Mouse (Mus musculus) layer of hippocampus, postnatal 14 days (tissue): Measurements from ENCODE around the gene Tmem129. TPM values are rescaled to one million over a fixed set of nuclear protein-coding genes. Genes with fewer than 3 reads are reported as not detected.

Experiments
- DNase-seq, 2 experiments: peaks; one replicate each; pipeline ENCODE4 v3.0.0; 2021 to 2022; ENCODE audit warnings: low spot score in 2 of 2, mixed read lengths in 1 of 2
- total RNA-seq, 2 experiments: library from RNA; stranded (reverse); gene quantifications; 2 replicates each; pipeline ENCODE4 v1.2.3; 2021

Gene Tmem129
- total RNA-seq, 2 experiments from 2014 or later: 21.7 to 25.5 TPM

DNA sequence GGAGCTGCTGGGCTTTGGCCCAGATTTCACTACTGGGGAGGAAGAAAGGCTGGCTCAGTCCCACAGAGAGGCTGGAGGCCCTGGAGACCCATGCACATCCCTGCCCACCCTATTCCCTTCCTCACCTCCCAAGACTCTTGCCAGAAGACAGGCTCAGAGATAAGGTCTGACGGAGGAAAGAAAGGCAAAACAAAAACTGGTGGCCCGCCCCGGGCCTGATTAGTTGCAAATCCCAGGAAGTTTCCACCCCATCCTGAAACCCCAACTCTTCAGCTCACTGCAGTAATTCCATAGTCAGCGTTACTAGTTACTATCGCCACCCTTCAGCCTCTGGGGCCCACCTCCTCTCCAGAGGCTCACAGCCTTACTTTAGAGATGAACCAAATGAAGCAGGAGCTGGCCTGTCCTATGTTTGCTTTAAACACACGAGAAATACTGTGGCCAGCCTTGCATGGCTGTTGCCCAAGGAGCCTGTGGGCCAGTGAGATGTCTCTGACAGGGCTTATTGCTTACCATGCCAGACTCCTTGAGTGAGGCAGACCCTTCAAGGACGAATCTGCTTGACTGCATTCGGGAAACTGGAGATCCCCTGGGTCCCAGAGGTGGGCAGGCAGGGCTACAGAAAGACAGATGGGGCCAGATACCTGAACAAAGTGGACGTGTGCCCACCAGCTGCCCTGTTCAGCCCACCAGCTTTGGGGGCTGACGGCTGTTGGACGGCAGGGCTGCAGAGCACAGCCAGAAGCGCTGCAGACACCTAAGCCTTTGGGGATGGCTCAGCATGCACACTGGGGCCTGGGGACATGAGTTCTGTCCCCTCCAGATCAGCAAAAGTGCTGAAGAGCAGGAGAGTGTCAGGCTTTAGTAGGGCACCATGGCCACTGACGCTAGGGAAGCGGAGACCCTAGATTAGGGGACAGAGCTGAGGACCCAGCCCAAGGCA is 30.3 kb upstream of the Tmem129 start:
- no peak for DNase-seq

GRCm38 (mm10) chr5:33687142-33687541 is 28.9 kb upstream of the Tmem129 start:
- DNase-seq: no peak

GRCm38 (mm10) chr5:33684932-33685331 is 26.7 kb upstream of the Tmem129 start:
- no peak for DNase-seq

- DNase-seq: peak in 1 of 2 experiments; percentile 71
These were observed 25.9 kb upstream of the Tmem129 start for GRCm38 (mm10) chr5:33683897-33684652.

DNA sequence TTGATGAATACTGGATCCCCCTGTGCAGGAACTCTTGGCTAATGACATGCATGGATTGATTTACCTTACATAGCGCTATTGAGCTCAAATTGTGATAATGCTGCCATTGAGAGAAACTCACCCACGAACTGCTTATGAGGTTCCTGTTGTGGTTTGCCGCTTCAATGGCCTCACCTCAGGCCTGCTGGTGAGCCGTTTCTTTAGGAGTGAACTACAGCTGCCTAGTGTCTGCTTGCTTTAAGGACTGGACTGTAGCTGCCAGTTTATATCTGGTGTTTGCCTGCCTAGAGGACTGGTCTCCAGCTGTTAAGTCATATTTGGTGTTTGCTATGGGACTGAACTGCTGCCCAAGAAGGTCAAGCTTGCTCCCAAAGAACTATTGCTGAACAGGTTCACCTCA is 24.7 kb upstream of the Tmem129 start:
- no peak for DNase-seq

DNA sequence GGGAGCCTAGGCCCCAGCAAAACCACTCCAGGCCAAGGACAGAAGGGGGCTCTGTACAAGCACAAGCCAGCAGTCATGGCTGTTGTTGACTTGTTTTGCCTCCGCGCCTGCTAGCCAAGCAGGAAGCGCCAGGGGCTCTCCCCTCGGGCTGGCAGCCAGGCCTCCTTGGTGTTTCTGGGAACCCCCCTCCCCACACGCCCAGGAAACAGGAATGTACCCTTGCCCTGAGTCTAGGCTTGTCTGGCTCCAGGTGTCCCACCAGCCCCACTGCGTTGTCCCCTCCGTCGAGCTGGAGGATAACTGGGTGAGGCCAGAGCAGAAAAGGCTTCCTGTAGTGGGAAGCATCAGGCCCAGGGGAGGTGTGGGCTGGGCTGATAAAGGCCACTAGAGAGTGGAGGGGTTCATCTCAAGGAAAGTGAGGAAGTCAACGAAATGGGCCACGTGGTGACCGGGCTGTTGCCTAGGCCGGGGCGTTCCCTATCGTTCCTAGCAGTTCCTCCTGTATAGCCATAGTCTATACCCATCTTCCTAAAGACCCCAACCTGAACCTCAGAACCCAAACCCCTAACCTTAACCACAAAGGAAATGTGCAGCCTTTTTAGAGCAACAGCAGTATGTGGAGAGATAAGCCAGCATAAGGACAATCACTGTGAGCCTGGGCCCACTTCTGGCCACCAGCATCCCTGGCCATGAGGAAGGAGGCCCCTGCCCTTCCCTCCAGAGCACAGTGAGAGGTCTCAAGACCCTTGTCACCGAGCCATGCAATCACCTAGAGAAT is 23.6 kb upstream of the Tmem129 start:
- DNase-seq: no peak

DNA sequence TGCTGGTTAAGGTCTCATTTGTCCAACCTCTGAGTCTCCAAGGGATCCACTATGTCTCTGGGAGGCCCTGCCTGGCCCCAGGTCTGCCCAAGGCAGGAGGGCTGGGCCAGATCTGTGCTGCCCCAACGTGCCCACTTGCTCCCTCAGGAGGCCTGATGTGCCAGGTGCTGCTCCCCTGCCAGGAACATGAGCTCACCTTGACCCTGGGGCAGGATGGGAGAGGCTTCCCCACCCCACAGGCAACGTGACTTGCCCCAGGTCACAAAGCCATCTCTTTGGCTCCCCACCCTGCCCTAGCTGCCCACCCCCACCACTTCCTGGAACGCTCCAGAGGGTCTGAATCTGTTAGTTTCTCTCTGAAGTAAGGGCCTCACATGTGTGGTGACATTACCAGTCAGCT is 22.8 kb upstream of the Tmem129 start:
- DNase-seq: no peak

GRCm38 (mm10) chr5:33678244-33678643 is 20.0 kb upstream of the Tmem129 start:
- no peak for DNase-seq

DNA sequence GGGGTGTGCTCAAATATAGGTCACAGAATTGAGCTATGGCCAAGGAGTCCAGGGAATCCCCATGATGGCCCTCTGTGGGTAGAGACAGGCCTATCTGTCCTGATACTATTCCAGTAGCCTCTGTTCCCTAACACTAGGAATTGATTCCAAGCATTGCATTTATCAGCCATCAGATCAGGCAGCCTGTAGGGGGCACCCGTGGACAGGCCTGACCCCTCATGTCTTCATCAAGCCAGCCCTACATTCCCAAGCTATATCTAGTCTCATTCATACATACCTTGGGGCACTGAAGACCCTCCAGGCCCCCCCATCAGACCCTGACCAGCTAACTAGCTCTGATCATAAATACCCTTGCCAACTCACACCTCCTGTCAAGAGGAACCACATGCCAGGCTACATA is 17.7 kb upstream of the Tmem129 start:
- peak in 1 of 2 experiments; percentile 63 for DNase-seq

DNA sequence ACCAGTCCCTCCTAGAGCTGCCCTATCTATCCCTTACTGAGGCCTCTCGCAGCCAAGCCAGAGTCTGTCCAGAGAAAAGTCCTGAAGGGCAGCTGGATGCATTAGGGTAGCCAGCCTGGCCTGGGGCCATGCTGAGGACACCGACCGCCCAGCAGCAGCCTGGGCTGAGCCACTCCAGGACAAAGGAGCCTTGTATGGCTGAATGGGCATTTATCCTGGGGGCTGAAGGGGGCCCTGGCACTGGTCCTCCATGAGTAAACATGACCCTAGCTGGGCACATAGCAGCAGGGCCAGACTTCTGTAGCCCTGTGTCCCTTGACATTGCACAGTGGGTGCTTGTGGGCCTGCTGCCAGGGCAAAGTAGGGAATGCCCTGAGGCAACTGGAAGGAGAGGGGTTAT is 16.2 kb upstream of the Tmem129 start:
- peak in 1 of 2 experiments; percentile 63 for DNase-seq

DNA sequence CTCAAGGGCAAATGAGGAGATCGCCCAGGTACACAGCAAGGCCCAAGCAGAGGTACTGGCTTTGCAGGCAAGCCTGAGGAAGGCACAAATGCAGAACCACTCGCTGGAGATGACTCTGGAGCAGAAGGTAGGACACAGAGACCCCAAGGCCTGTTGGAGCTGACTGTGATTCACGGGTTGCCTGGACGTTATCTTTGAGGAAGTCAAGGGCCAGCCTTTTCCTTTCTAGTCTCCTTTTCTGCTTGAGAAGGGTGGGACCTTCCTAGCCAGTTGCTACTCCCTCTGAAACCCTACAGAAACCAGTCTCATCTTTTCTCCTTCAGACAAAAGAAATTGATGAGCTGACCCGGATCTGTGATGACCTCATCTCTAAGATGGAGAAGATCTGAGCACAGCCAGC is 13.4 kb upstream of the Tmem129 start:
- DNase-seq: no peak

- no peak for DNase-seq
These were observed 10.0 kb upstream of the Tmem129 start for GRCm38 (mm10) chr5:33668223-33668622.

DNA sequence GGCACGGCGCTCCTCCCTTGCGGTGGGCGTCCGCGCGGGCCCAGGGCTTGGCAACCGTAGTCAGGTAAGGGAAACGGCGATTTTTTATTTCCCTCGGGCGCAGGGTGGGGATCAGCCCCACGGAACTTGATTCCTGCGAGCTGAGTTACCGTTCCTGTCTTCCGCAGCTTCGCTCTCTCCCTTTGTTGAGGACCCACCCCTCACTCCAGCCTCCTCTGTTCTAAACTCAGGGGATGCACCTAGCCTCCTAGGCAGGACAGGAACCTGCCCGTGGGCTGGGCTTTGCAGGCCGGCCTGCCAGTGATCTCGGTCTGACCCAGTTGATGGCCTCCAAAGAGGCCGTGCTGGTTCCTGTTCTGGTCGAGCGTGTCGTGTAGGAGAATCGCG is 441 bp upstream of the Tmem129 start:
- DNase-seq: no peak

GRCm38 (mm10) chr5:33657251-33657786 is 897 bp downstream of the Tmem129 start:
- no peak for DNase-seq

DNA sequence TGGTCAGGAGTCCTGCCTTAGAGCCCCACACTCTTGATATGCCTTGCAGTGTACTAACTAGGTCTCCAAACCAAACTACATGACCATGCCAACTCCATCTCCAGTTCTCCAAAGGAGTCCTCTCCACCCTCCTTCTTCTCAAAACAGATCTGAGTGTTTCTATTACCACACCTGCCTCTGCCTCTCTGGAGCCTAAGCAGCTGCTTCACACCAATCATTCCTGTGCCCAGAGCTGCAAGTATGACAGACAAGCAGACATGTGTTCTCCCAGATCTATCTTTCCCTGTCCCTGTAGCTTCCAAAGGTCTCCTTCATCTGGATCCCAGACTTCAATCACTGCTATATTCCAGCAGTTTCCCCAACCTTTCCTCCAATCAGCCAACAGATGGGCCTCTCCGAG is 1.5 kb downstream of the Tmem129 start:
- no peak for DNase-seq

DNA sequence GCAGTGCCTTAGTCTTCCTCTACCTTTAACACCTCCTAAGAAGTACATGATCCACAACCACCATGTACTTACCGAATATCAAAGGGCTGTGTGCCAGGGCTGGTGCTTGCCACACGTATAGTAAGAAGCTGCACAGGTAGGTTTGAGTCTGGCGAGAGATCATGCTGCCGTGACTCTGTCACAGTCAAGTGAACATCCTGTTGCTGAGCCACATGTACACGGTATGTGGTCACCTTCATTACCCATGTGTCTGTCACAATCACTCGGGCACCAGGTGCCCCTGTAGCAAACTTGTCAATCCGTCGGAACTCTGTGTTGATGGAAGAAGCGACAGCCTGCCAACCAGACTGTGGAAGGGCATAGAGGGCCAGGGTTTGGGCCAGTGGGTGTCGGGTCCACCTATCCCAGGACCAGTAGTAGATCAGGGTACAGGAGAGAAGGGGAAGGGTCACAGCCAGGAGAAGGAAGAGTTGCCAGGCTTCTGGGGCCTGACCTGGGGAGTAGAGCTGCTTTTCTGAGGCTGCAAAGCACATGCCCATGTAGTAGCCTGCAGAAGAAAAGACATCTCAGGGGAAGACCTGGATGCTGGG is 2.9 kb downstream of the Tmem129 start:
- no peak for DNase-seq

DNA sequence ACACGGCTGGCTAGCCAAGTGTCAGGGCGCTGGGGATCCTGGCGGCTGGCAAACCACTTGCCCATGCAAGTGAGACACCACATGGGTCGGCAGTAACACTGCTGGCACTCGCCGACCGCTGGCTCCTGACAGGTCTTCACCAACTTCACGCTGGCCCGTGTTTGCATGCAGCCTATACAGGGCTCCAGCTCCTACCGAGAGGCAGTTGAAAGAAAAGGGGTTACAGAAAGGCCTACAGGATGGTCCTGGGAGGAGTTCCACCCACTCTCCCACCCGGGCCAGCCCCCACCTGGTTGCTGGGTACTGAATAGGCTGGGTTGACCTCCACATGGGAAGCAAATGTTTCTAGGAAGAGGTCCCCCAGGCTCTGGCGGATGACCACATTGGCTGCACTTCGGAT is 3.8 kb downstream of the Tmem129 start:
- DNase-seq: no peak

GRCm38 (mm10) chr5:33652783-33653173 is 5.4 kb downstream of the Tmem129 start:
- DNase-seq: no peak

GRCm38 (mm10) chr5:33651921-33652782 is 6.1 kb downstream of the Tmem129 start, which contains the start of gene Slbp:
Gene Slbp (minus strand): TSS chr5:33652574.
- DNase-seq: peak; percentile 96 to 97

DNA sequence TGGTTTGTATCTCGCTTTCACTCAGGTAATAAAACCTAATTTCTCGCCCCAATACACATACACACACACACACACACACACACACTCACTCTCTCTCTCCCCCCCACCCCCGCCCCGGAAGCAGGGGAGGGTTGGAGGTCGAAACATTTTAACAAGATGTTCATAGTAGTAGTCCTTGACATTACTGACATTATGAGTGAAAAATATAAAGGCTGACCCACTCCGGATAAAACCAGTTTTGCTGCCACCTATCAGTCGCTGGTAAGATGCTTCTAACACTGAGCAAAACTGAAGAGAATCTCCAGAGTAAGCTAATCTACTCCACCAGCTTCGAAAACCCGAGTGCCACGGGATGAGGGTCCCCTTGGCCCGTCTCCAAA is 6.7 kb downstream of the Tmem129 start:
- no peak for DNase-seq
